Mouse (Mus musculus): Measurements from ENCODE around the gene Phyhipl. TPM values are rescaled to one million over a fixed set of nuclear protein-coding genes. Genes with fewer than 3 reads are reported as not detected.

The Phyhipl gene
- total RNA-seq, 2 experiments from 2014 or later, result not detected

DNA sequence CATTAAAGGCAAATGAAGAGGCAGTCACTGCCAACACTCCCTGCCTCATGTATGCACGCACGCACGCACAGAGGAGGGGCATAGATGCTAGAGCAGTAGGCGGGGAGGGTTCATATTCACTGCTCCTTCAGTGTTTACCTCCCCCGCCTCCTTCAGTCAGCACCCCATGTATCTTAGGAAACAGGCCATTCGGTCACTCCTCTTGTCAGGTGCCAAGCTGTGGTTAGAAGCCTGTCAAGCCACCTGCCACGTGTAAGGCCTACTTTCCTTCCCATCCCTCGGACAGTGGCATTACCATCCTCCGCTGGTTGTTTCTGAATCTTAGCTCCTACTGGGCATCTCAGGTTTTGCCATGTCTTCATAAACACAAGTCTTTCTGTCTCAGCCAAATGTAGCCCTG, 116.5 kb downstream of the Phyhipl start:
- no peak for TF ChIP-seq CTCF (IDR thresholded peaks at IDR 0.05)
- H3K4me3 ChIP-seq, result no peak overlapping the region
- intact Hi-C loops (cut with DNase I), result no loop called here
- H3K27ac ChIP-seq, result no peak overlapping the region
- DNase-seq, result no peak

DNA sequence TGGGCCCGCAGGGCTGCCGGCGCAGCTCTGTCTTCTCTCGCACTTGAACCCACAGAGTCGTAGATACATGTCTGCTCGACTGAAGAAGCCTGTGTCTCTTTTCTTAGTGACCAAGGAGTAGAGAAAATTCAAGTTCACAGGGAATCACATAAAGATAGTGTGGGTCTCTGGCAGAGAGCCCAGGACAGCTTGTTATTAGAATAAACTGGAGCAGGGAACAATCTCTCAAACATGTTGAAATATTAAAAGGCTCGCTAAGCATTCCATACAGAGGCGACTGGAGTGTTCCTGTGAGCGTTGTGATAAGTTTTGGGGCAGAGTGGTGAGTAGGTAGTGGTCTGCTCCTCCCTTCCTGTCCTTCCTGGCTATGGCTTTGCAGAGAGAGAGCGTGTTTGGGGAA, 118.1 kb downstream of the Phyhipl start:
- intact Hi-C loops (cut with DNase I), result no loop called here
- Histone ChIP-seq H3K4me3 (no peak overlapping the region), H3K27ac (no peak overlapping the region)
- no peak for DNase-seq
- no peak for TF ChIP-seq CTCF (IDR thresholded peaks at IDR 0.05)

DNA sequence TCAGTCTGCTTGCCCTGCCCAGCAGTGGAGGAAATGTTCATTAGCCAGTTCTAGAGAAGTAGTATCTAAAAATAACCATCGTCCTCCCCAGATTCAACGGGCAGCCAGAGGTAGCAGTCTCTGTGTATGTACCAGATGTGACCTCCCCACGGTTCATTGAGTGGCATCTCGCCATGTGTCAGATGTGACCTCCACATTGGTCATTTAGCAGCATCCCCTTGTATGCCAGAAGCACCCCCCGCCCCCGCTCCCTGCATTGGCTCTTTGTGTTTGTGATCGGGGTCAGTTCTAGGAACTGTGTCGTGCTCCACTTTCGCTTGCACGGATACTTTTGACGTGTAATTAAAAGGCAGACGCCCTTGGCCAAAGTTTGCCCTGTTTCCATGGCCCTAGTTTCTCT, 120.4 kb downstream of the Phyhipl start:
- no peak for DNase-seq
- TF ChIP-seq CTCF (IDR thresholded peaks at IDR 0.05), result no peak
- Histone ChIP-seq H3K4me3 (no peak overlapping the region), H3K27ac (no peak overlapping the region)
- intact Hi-C loops (cut with DNase I), result no loop called here

DNA sequence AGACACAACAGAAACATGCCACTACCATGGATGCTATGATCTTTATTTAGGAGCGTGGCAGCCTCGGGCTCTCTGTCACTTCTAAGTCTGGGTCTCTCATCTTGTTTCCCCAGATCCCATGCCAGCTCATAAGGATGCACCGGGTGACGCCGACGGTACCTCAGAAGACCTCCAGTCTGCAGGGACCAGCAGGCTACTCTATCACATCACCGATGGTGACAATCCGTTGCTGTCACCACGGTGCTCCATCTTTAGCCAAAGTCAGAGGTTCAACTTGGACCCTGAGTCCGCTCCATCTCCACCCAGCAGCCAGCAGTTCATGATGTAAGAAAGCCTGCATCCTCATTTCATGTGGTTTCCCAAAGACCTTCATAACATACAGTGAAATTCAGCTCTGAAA, 121.2 kb downstream of the Phyhipl start:
- Histone ChIP-seq H3K27ac (no peak overlapping the region), H3K4me3 (no peak overlapping the region)
- no peak for DNase-seq
- intact Hi-C loops (cut with DNase I), result no loop called here
- no peak for TF ChIP-seq CTCF (IDR thresholded peaks at IDR 0.05)

DNA sequence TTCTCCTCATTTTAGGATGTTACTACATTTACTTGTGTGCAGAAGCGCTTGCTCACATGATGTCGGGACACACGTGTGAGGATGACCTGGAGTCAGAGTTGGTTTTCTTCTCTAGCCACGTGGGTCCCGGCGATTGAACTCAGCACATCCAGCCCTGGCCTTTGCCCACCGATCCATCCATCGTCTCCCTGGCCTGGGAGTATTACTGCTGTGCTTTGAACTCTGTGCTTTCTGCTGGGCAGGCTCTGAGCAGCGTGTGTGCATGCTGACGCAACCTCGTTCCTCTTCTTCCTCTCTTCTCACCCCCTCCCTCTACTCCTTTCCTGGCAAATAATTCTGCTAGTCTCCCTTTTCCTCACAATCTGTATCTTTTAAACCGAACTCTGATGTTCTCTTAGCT, 121.8 kb downstream of the Phyhipl start:
- Histone ChIP-seq H3K4me3 (no peak overlapping the region), H3K27ac (peak overlapping the region; percentile 59; the same call in 1 of the 2 replicates)
- intact Hi-C loops (cut with DNase I), result no loop called here
- no peak for TF ChIP-seq CTCF (IDR thresholded peaks at IDR 0.05)
- no peak for DNase-seq

DNA sequence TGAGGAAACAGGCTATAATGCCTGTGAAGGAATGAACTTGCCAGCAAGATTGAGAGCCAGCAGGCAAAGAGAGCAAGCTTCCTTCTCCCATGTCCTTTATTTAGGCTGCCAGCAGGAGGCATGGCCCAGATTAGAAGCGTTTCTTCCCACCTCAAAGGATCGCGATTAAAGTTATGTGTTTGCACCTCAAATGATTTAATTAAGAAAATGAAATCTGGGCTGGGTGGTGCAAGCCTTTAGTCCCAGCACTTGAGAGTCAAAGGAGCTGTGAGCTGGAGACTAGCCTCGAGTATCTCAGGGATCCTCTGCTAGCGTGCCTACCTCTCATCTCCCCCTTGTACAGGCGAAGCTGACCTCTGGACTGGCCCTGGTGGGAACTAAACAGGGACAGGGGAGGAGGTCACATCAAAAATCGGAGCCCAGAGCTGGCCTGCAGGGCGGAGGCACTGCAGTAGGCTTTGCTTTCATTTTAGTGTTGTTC, 122.4 kb downstream of the Phyhipl start:
- H3K4me3 ChIP-seq, result peak overlapping the region; percentile 45
- H3K27ac ChIP-seq, result peak overlapping the region; percentile 71
- intact Hi-C loops (cut with DNase I), result no loop called here
- peak; percentile 45 for DNase-seq
- no peak for TF ChIP-seq CTCF (IDR thresholded peaks at IDR 0.05)

DNA sequence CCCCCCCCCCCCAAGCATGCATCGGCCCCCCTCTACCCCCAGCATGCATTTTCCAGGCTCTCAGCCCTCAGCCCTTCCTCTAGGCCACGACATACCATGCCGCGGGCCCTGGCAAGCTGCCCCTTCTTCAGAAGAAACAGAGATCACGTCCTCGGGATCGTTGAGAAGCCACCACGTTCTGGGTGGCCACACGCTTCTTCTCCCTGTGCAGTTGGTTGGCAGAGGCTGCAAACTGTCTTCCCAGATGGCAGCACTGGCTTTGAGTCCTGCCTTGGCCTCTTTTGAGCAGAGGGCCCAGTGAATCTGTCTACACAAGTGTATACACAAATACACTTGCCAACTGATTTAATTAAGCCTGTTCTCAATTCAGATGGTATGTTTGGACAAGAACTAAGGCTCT, 123.5 kb downstream of the Phyhipl start:
- intact Hi-C loops (cut with DNase I), result no loop called here

DNA sequence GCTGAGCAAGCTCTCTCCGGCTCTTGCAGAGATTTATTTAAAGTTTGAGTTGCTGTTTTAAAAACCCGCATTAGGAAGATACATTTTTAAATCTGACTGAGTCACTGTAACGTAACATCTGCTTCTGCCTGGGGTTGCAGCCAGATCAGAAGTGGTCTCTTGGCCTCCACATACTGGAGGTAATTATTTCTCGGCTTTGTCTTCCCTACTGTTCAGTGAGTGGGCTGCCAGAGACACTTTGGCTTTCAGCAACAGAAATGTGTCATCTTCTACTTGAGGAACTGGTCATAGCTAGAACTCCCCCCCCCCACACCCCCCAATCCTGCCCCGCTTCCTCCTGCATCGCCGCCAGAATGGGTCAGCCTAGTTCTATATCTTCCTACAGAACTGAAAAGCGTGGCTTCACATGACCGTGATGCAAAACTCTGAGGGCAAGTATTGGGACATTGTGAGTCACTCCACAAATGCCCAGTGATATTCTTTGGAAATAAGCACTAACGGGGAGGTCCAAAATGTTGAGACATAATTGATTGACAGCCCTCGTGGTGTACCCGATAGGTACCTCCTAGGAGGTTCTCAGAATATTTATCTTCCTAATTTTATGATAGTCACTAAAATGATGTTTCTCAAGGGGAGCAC, 125.5 kb downstream of the Phyhipl start:
- 0 out of 2 replicates have a peak overlapping the region, but pooled peaks have one; percentile 52 for H3K27ac ChIP-seq
- H3K4me3 ChIP-seq, result no peak overlapping the region
- TF ChIP-seq CTCF (IDR thresholded peaks at IDR 0.05), result no peak
- DNase-seq, result no peak
- intact Hi-C loops (cut with DNase I), result no loop called here

More for the DNA sequence above, 123.5 kb downstream of the Phyhipl start:
- no peak overlapping the region for H3K27ac ChIP-seq
- H3K4me3 ChIP-seq, result no peak overlapping the region
- no peak for TF ChIP-seq CTCF (IDR thresholded peaks at IDR 0.05)
- DNase-seq, result no peak

DNA sequence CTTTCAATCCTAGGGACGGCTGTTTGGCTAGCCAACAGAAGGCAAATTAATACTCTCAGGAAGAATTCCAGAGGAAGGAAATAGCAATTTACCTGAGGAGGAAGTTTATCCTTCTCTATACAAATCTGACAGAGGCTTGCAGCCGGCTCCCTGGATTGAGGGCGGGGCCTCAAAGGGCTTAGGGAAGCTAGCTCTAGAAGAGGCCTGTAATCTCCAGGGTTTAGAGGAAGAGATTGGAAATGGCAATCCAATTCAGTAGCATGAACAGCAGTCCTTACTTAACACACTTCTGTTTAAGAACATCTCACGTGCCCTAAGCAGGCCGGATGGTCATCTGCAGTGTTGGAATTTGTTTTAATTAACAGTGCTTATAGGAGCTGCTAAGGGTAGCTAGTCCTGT, 134.4 kb downstream of the Phyhipl start:
- Histone ChIP-seq H3K27ac (peak overlapping the region; percentile 40), H3K4me3 (peak overlapping the region; percentile 69)
- DNase-seq, result no peak
- no peak for TF ChIP-seq CTCF (IDR thresholded peaks at IDR 0.05)
- intact Hi-C loops (cut with DNase I), result no loop called here

DNA sequence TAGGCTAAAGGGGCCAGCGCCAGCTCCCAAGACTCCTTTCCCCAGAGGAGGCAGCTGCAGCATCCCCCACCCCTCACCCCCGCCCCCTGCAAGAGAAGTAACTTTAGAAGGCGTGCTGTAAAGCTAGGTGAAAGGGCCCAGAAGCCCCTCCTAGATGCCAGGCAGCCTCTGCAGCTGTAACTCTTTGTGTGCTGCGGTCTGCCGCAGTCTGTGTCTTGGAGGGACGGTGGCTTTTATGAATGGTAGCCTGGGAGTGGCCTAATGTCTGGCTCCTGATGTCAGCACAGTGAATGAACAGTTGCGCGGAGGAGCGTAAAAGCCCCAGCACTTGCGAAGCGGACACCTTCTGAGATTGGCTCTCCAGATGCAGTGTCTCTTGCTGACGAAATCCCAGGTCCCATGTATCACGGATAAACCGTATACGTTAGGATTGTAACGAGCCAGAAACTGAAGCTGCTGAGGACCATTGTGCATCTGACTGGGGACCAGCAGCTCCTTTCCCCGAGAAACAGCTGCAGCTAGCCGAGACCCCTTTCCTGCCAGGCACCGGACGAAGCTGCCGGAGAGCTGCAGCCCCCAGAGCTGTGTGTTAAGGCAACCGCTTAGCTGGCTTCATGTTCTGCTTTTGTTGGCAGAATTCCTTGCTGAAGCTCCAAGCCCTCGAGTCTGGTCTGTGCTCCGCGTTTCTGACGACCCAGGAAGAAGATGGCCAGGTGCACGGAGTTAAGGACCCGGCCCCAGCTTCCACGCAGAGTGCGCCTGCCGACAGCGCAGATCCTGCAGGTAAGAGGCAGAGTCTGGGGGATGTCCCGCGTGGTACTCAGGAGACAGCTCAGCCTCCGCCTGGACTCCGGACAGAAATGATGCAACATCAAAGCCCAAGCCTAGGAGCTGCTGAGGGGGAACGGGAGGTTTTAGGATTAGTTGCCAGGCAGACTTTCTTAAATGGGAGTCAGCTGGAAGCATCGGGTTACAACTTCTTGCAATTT, 135.3 kb downstream of the Phyhipl start:
- TF ChIP-seq CTCF (IDR thresholded peaks at IDR 0.05), result no peak
- Histone ChIP-seq H3K27ac (peak overlapping the region; percentile 40; the same call in 1 of the 2 replicates), H3K4me3 (peak overlapping the region; percentile 69)
- intact Hi-C loops (cut with DNase I), result no loop called here
- DNase-seq, result peak; percentile 66

DNA sequence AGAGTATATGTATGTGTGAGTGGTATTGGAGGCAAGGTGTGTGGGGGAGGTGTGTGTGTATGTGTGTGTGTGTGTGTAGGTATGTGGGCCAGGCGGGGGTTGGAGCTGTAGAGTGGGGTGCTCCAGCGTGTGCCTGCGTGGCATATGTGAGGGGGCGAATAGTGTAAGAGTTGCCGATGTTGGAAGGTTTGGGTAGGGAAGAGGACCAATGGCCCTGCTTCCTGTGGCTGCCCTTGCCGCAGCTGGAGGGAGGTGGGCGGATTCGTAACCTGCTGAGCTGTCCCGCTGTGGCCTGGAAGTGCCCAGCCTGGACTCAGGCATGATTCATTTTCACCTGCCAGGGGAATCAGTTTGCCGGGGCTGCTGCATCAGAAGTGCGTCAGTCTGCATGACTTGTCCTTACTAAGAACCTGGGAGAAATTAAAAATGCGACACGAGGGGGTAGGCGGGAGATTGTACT, 136.1 kb downstream of the Phyhipl start:
- intact Hi-C loops (cut with DNase I), result no loop called here
- no peak for DNase-seq
- no peak for TF ChIP-seq CTCF (IDR thresholded peaks at IDR 0.05)
- no peak overlapping the region for H3K27ac ChIP-seq
- peak overlapping the region; percentile 69 for H3K4me3 ChIP-seq

DNA sequence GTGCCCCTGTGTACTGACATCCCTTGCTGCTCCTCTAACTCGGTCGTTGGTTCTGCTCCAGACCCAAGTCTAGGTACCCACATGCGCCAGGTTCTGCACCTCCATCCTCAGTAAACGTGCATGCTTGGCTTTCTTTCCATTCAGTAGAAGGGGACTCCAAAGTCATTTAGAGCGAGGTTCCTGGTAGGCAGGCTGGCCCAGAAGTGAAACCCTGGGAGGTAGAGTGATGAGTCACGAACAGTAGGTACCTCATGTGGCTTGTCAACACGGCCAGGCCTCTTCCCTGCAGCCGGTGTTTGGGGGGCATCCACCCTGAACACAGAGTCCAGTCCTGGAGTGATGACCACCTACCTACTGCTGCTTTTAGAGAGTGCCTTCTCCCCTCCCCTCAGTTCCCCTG, 139.1 kb downstream of the Phyhipl start:
- intact Hi-C loops (cut with DNase I), result no loop called here
- Histone ChIP-seq H3K27ac (no peak overlapping the region), H3K4me3 (no peak overlapping the region)
- TF ChIP-seq CTCF (IDR thresholded peaks at IDR 0.05), result no peak
- no peak for DNase-seq

DNA sequence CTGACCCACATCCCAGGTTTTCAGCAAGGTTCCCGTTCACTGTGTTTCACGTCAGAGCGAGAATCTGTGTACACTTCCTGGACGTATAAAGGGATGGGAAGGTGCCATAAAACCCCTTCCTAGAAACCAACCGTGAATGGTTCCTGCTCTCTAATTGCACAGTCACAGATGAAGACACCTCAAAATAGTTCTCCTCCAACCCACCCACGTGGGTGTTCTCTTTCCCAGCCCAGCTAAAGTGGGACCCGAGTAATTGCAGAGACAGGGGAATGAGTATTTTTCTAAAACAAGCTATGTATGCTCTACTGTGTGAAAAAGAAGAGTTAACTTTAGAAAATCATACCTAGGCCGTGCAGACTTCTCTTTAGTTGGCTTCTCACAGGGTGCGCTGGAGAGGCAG, 140.9 kb downstream of the Phyhipl start:
- no peak for TF ChIP-seq CTCF (IDR thresholded peaks at IDR 0.05)
- Histone ChIP-seq H3K4me3 (no peak overlapping the region), H3K27ac (no peak overlapping the region)
- DNase-seq, result no peak
- intact Hi-C loops (cut with DNase I), result no loop called here
